Mouse (Mus musculus): ENCODE data around the gene Prpf4.

DNA sequence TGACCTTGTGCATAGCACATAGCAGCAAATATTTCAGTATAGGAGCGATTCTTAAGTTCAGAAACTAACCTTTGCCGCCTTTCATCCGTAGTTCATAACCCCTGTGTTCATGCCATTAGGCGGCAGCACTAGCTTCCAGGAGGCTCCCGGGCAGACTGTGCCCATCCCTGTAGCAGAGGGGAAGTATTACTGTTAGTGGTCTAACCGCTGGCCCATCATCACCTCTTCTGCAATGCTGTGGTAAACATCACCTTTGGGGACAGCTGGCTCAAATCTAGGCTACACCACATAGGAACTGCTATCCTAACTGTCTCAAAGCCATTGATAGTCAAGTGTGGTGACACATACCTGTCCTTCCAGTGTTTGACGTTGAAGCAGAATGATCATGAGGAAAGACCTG is 16.7 kb upstream of the Prpf4 start:
- TF ChIP-seq CTCF (IDR thresholded peaks at IDR 0.05): 0 out of 2 replicates have a peak, but pooled peaks have one; percentile 13
- TF ChIP-seq EP300 (IDR thresholded peaks at IDR 0.05): no peak
